Mouse (Mus musculus) heart, embryonic 15.5 days (tissue): ENCODE measurements around the gene Ppp1r3f. TPM values are rescaled to one million over a fixed set of nuclear protein-coding genes. Genes with fewer than 3 reads are reported as not detected.

Experiments
- ATAC-seq: fragments of 200-750 bp; cut with Nextera tagmentation; replicated peaks from 2 replicates; pipeline ENCODE4 v1.8.0; 2017; ENCODE audit warnings: low read depth, moderate TSS enrichment; ENCODE audit not compliant: insufficient number of reproducible peaks, insufficient read depth, low FRiP score
- H3K27ac ChIP-seq: fragments of 300-500 bp; sonication (generic); 2 replicates; pipeline ENCODE4 v1.5.1; 2015; ENCODE audit warnings: mild to moderate bottlenecking, inconsistent platforms
- H3K27me3 ChIP-seq: fragments of 300-500 bp; sonication (generic); 2 replicates; pipeline ENCODE4 v1.6.1; 2015; ENCODE audit warnings: inconsistent platforms
- H3K36me3 ChIP-seq: fragments of 300-500 bp; sonication (generic); 2 replicates; pipeline ENCODE4 v1.6.1; 2015; ENCODE audit warnings: mild to moderate bottlenecking, inconsistent platforms
- H3K4me1 ChIP-seq: fragments of 300-500 bp; sonication (generic); replicated peaks from 2 replicates; pipeline ENCODE4 v1.6.1; 2015; ENCODE audit warnings: inconsistent platforms
- H3K4me2 ChIP-seq: fragments of 300-500 bp; sonication (generic); 2 replicates; pipeline ENCODE4 v1.6.1; 2015; ENCODE audit warnings: inconsistent platforms, mild to moderate bottlenecking, moderate library complexity
- H3K4me3 ChIP-seq: fragments of 300-500 bp; sonication (generic); 2 replicates; pipeline ENCODE4 v1.5.1; 2015; ENCODE audit warnings: mild to moderate bottlenecking, inconsistent platforms
- H3K9ac ChIP-seq: fragments of 300-500 bp; sonication (generic); 2 replicates; pipeline ENCODE4 v1.6.1; 2015; ENCODE audit warnings: mild to moderate bottlenecking, inconsistent platforms
- H3K9me3 ChIP-seq: fragments of 300-500 bp; sonication (generic); replicated peaks from 2 replicates; pipeline ENCODE4 v1.6.1; 2016; ENCODE audit warnings: inconsistent platforms
- WGBS: fragments of 180-500 bp; shearing (Covaris S2); methylation state at CpG from one replicate; pipeline ENCODE4 v1.1.7; 2015; ENCODE audit warnings: mixed read lengths; 5-methylcytosine and 5-hydroxymethylcytosine counted together
- polyA plus RNA-seq: library from polyadenylated mRNA; unstranded; fragments of >200 nt; fragmentation: Nextera tagmentation; extraction: Ambion mirVana; gene quantifications from 2 replicates; pipeline ENCODE4 v1.2.1, GENCODE M21; 2015

Ppp1r3f gene
- polyA plus RNA-seq = 1.7 and 2.0 TPM in 2 replicates

GRCm38 (mm10) chrX:7574087-7574884 lies at the start of gene Ppp1r3f:
Gene Ppp1r3f (minus strand): TSS chrX:7574283.
- Histone ChIP-seq H3K27ac (peak within 1 kb of the TSS; percentile 87), H3K4me2 (peak within 1 kb of the TSS; percentile 79), H3K4me3 (peak within 1 kb of the TSS; percentile 69), H3K4me1 (peaks cover 17% of the 10 kb centered on the region), H3K9ac (peak within 1 kb of the TSS; percentile 74), H3K9me3 (no peaks in the 10 kb centered on the region), H3K36me3 (no peaks in the 10 kb centered on the region), H3K27me3 (no peaks in the 10 kb centered on the region)
- peak; percentile 96 for ATAC-seq
- 18% methylated on average over 63 of the region's 65 CpGs for WGBS

GRCm38 (mm10) chrX:7617889-7618551 lies 43.9 kb upstream of the Ppp1r3f start:
- Histone ChIP-seq H3K9ac (no peak overlapping the region), H3K4me1 (no peaks in the 10 kb centered on the region), H3K36me3 (no peaks in the 10 kb centered on the region), H3K27ac (no peak overlapping the region), H3K4me2 (no peak overlapping the region), H3K9me3 (no peaks in the 10 kb centered on the region), H3K27me3 (no peaks in the 10 kb centered on the region), H3K4me3 (no peak overlapping the region)
- ATAC-seq = no peak
- WGBS = 73% methylated on average over 12 of the region's 12 CpGs

- Histone ChIP-seq H3K27ac (no peak overlapping the region), H3K27me3 (no peaks in the 10 kb centered on the region), H3K9ac (0 out of 2 replicates have a peak overlapping the region, but pooled peaks have one; percentile 21), H3K4me1 (no peaks in the 10 kb centered on the region), H3K4me2 (peak overlapping the region; percentile 78), H3K36me3 (no peaks in the 10 kb centered on the region), H3K4me3 (peak overlapping the region; percentile 48), H3K9me3 (no peaks in the 10 kb centered on the region)
- ATAC-seq = no peak
- WGBS = 18% methylated on average over 26 of the region's 26 CpGs
Observed at GRCm38 (mm10) chrX:7610536-7611258, 36.6 kb upstream of the Ppp1r3f start.

- Histone ChIP-seq H3K27me3 (no peaks in the 10 kb centered on the region), H3K4me1 (no peaks in the 10 kb centered on the region), H3K36me3 (no peaks in the 10 kb centered on the region), H3K9me3 (no peaks in the 10 kb centered on the region), H3K4me3 (peak overlapping the region; percentile 48), H3K9ac (no peak overlapping the region), H3K4me2 (peak overlapping the region; percentile 78), H3K27ac (no peak overlapping the region)
- ATAC-seq = no peak
- WGBS = 20% methylated on average over 21 of the region's 21 CpGs
Observed at GRCm38 (mm10) chrX:7610035-7610434, 36.0 kb upstream of the Ppp1r3f start.

GRCm38 (mm10) chrX:7606783-7607182 lies 32.7 kb upstream of the Ppp1r3f start, which contains the start of gene Cacna1f:
Gene Cacna1f (plus strand): TSS chrX:7607083.
- 57% methylated on average over 6 of the region's 6 CpGs for whole genome bisulfite sequencing
- H3K36me3 ChIP-seq = no peaks in the 10 kb centered on the region

GRCm38 (mm10) chrX:7605575-7605941 lies 31.5 kb upstream of the Ppp1r3f start:
- no peak for ATAC-seq
- Histone ChIP-seq H3K27ac (no peak overlapping the region), H3K27me3 (no peaks in the 10 kb centered on the region), H3K9me3 (no peaks in the 10 kb centered on the region), H3K4me1 (peaks cover 4% of the 10 kb centered on the region; the same call in 1 of the 2 replicates), H3K36me3 (no peaks in the 10 kb centered on the region), H3K9ac (no peak overlapping the region), H3K4me3 (no peak overlapping the region), H3K4me2 (no peak overlapping the region)
- 29% methylated on average over 8 of the region's 8 CpGs for WGBS

More at GRCm38 (mm10) chrX:7606783-7607182, 32.7 kb upstream of the Ppp1r3f start, which contains the start of gene Cacna1f:
- H3K9me3 ChIP-seq = no peaks in the 10 kb centered on the region
- H3K27ac ChIP-seq = no peak within 1 kb of the TSS
- no peaks in the 10 kb centered on the region for H3K27me3 ChIP-seq
- H3K9ac ChIP-seq = no peak within 1 kb of the TSS
- peaks cover 4% of the 10 kb centered on the region; the same call in 1 of the 2 replicates for H3K4me1 ChIP-seq
- H3K4me2 ChIP-seq = no peak within 1 kb of the TSS
- H3K4me3 ChIP-seq = no peak within 1 kb of the TSS
- ATAC-seq = no peak

- Histone ChIP-seq H3K4me3 (peak within 1 kb of the TSS; percentile 61), H3K4me1 (peaks cover 4% of the 10 kb centered on the region; the same call in 1 of the 2 replicates), H3K4me2 (peak within 1 kb of the TSS; percentile 57), H3K9ac (peak within 1 kb of the TSS; percentile 50), H3K36me3 (no peaks in the 10 kb centered on the region), H3K27ac (peak within 1 kb of the TSS; percentile 47; the same call in 1 of the 2 replicates), H3K27me3 (no peaks in the 10 kb centered on the region), H3K9me3 (no peaks in the 10 kb centered on the region)
- WGBS = 18% methylated on average over 28 of the region's 28 CpGs
- ATAC-seq = peak; percentile 87
Observed at GRCm38 (mm10) chrX:7604879-7605574, 30.9 kb upstream of the Ppp1r3f start, which contains the start of gene Ccdc22. Gene Ccdc22 (minus strand): TSS chrX:7605517.

GRCm38 (mm10) chrX:7604004-7604403 lies 29.9 kb upstream of the Ppp1r3f start:
- Histone ChIP-seq H3K9me3 (no peaks in the 10 kb centered on the region), H3K27me3 (no peaks in the 10 kb centered on the region), H3K4me2 (no peak overlapping the region; the same call in 1 of the 2 replicates), H3K9ac (no peak overlapping the region), H3K4me3 (peak overlapping the region; percentile 61; the same call in 1 of the 2 replicates), H3K4me1 (peaks cover 4% of the 10 kb centered on the region; the same call in 1 of the 2 replicates), H3K36me3 (no peaks in the 10 kb centered on the region), H3K27ac (no peak overlapping the region)
- no peak for ATAC-seq
- WGBS = 77% methylated on average over 7 of the region's 7 CpGs

- no peak overlapping the region for H3K27ac ChIP-seq
- H3K36me3 ChIP-seq = no peaks in the 10 kb centered on the region
- no peak for ATAC-seq
- 82% methylated on average over 9 of the region's 9 CpGs for WGBS
- no peaks in the 10 kb centered on the region for H3K27me3 ChIP-seq
- no peak overlapping the region for H3K9ac ChIP-seq
- no peaks in the 10 kb centered on the region for H3K9me3 ChIP-seq
- H3K4me2 ChIP-seq = no peak overlapping the region
- no peaks in the 10 kb centered on the region for H3K4me1 ChIP-seq
- H3K4me3 ChIP-seq = no peak overlapping the region
Observed at GRCm38 (mm10) chrX:7595371-7595770, 21.3 kb upstream of the Ppp1r3f start.

- H3K27me3 ChIP-seq = no peaks in the 10 kb centered on the region
- no peak overlapping the region for H3K4me2 ChIP-seq
- H3K36me3 ChIP-seq = no peaks in the 10 kb centered on the region
- H3K9ac ChIP-seq = no peak overlapping the region
- ATAC-seq = no peak
- WGBS = 83% methylated on average over 4 of the region's 5 CpGs
- H3K4me3 ChIP-seq = no peak overlapping the region
- H3K4me1 ChIP-seq = no peaks in the 10 kb centered on the region
- H3K9me3 ChIP-seq = no peaks in the 10 kb centered on the region
- no peak overlapping the region for H3K27ac ChIP-seq
Observed at GRCm38 (mm10) chrX:7586356-7586755, 12.3 kb upstream of the Ppp1r3f start.
